Mouse (Mus musculus): ENCODE measurements around the gene Fance. TPM values are rescaled to one million over a fixed set of nuclear protein-coding genes. Genes with fewer than 3 reads are reported as not detected.
"Not testable (repeated sequence)": the region's sequence is repeated elsewhere in the genome, so short reads cannot be mapped to it uniquely, and the experiment has no call there.

Fance gene
- polyA plus RNA-seq, 1 experiment from 2014 or later, result 22.7 TPM

- peaks cover 13% of the 10 kb centered on the region for H3K36me3 ChIP-seq
- peak; percentile 15; the same call in 1 of the 2 replicates for ATAC-seq
- WGBS, result 1% methylated on average over 11 of the region's 11 CpGs
- peak overlapping the region; percentile 91 for H3K4me3 ChIP-seq (replicated peaks)
- H3K27ac ChIP-seq, result peak overlapping the region; percentile 96
- no peaks in the 10 kb centered on the region for H3K27me3 ChIP-seq (replicated peaks)
- no peaks in the 10 kb centered on the region for H3K9me3 ChIP-seq
- H3K4me1 ChIP-seq (replicated peaks), result peaks cover 9% of the 10 kb centered on the region
- peak overlapping the region; percentile 92 for H3K9ac ChIP-seq
- peak overlapping the region; percentile 78 for H3K4me2 ChIP-seq (replicated peaks)
These were observed 534 bp downstream of the Fance start for GRCm38 (mm10) chr17:28313880-28314225.

GRCm38 (mm10) chr17:28315611-28316160 is 2.4 kb downstream of the Fance start:
- H3K36me3 ChIP-seq, result peaks cover 19% of the 10 kb centered on the region

GRCm38 (mm10) chr17:28316476-28316875 is 3.2 kb downstream of the Fance start:
- WGBS, result 93% methylated on average over 9 of the region's 9 CpGs
- Histone ChIP-seq H3K27me3 (replicated peaks) (no peaks in the 10 kb centered on the region), H3K4me1 (replicated peaks) (peaks cover 9% of the 10 kb centered on the region), H3K9ac (no peak overlapping the region), H3K4me2 (replicated peaks) (no peak overlapping the region), H3K4me3 (replicated peaks) (no peak overlapping the region), H3K9me3 (no peaks in the 10 kb centered on the region), H3K27ac (no peak overlapping the region), H3K36me3 (peaks cover 19% of the 10 kb centered on the region)
- ATAC-seq, result no peak

More at GRCm38 (mm10) chr17:28315611-28316160, 2.4 kb downstream of the Fance start:
- no peak for ATAC-seq
- Histone ChIP-seq H3K9me3 (no peaks in the 10 kb centered on the region), H3K27ac (no peak overlapping the region), H3K4me2 (replicated peaks) (no peak overlapping the region), H3K9ac (no peak overlapping the region), H3K4me1 (replicated peaks) (peaks cover 9% of the 10 kb centered on the region), H3K27me3 (replicated peaks) (no peaks in the 10 kb centered on the region), H3K4me3 (replicated peaks) (no peak overlapping the region)
- WGBS, result 84% methylated on average over 20 of the region's 20 CpGs

- Histone ChIP-seq H3K9ac (no peak overlapping the region), H3K9me3 (no peaks in the 10 kb centered on the region), H3K4me2 (replicated peaks) (no peak overlapping the region), H3K27me3 (replicated peaks) (no peaks in the 10 kb centered on the region), H3K4me1 (replicated peaks) (peaks cover 9% of the 10 kb centered on the region), H3K36me3 (peaks cover 19% of the 10 kb centered on the region), H3K27ac (no peak overlapping the region), H3K4me3 (replicated peaks) (no peak overlapping the region)
- no peak for ATAC-seq
- 58% methylated on average over 8 of the region's 8 CpGs for WGBS
These were observed 3.8 kb downstream of the Fance start for GRCm38 (mm10) chr17:28317091-28317490.

GRCm38 (mm10) chr17:28317725-28318124 is 4.4 kb downstream of the Fance start:
- Histone ChIP-seq H3K27ac (no peak overlapping the region), H3K9me3 (no peaks in the 10 kb centered on the region), H3K4me2 (replicated peaks) (no peak overlapping the region), H3K9ac (no peak overlapping the region), H3K4me1 (replicated peaks) (peaks cover 9% of the 10 kb centered on the region), H3K4me3 (replicated peaks) (no peak overlapping the region), H3K27me3 (replicated peaks) (no peaks in the 10 kb centered on the region), H3K36me3 (peaks cover 23% of the 10 kb centered on the region)
- ATAC-seq, result no peak
- 84% methylated on average over 9 of the region's 9 CpGs for WGBS

- 91% methylated on average over 4 of the region's 4 CpGs for WGBS
- Histone ChIP-seq H3K36me3 (peaks cover 37% of the 10 kb centered on the region), H3K4me2 (replicated peaks) (no peak overlapping the region), H3K9me3 (no peaks in the 10 kb centered on the region), H3K9ac (no peak overlapping the region), H3K4me3 (replicated peaks) (no peak overlapping the region), H3K27ac (no peak overlapping the region), H3K4me1 (replicated peaks) (0 out of 2 replicates have a peak, but pooled peaks cover 7% of the 10 kb centered on the region), H3K27me3 (replicated peaks) (no peaks in the 10 kb centered on the region)
- ATAC-seq, result no peak
These were observed 8.4 kb downstream of the Fance start for GRCm38 (mm10) chr17:28321700-28322099.

GRCm38 (mm10) chr17:28323786-28324185 is 10.5 kb downstream of the Fance start:
- Histone ChIP-seq H3K4me3 (replicated peaks) (no peak overlapping the region), H3K36me3 (peaks cover 24% of the 10 kb centered on the region), H3K4me1 (replicated peaks) (peaks cover 21% of the 10 kb centered on the region), H3K27me3 (replicated peaks) (no peaks in the 10 kb centered on the region), H3K27ac (no peak overlapping the region), H3K9ac (no peak overlapping the region), H3K9me3 (no peaks in the 10 kb centered on the region), H3K4me2 (replicated peaks) (no peak overlapping the region)
- 85% methylated on average over 8 of the region's 8 CpGs for WGBS
- no peak for ATAC-seq

GRCm38 (mm10) chr17:28324416-28324815 is 11.1 kb downstream of the Fance start:
- 96% methylated on average over 7 of the region's 7 CpGs for WGBS
- H3K4me3 ChIP-seq (replicated peaks); H3K9ac ChIP-seq; H3K4me2 ChIP-seq (replicated peaks); H3K9me3 ChIP-seq; H3K27me3 ChIP-seq (replicated peaks); H3K27ac ChIP-seq; ATAC-seq: not testable (repeated sequence)
- Histone ChIP-seq H3K36me3 (peaks cover 24% of the 10 kb centered on the region), H3K4me1 (replicated peaks) (peaks cover 21% of the 10 kb centered on the region)

GRCm38 (mm10) chr17:28325751-28326150 is 12.4 kb downstream of the Fance start:
- WGBS, result 91% methylated on average over 8 of the region's 8 CpGs
- Histone ChIP-seq H3K4me2 (replicated peaks) (no peak overlapping the region), H3K4me3 (replicated peaks) (no peak overlapping the region), H3K9ac (no peak overlapping the region), H3K27me3 (replicated peaks) (no peaks in the 10 kb centered on the region), H3K36me3 (peaks cover 17% of the 10 kb centered on the region), H3K27ac (no peak overlapping the region), H3K9me3 (no peaks in the 10 kb centered on the region), H3K4me1 (replicated peaks) (peaks cover 24% of the 10 kb centered on the region)
- no peak for ATAC-seq

- peaks cover 17% of the 10 kb centered on the region for H3K36me3 ChIP-seq
- no peaks in the 10 kb centered on the region for H3K9me3 ChIP-seq
- H3K9ac ChIP-seq, result 0 out of 2 replicates have a peak overlapping the region, but pooled peaks have one; percentile 55
- peak overlapping the region; percentile 80; the same call in 1 of the 2 replicates for H3K4me2 ChIP-seq (replicated peaks)
- no peaks in the 10 kb centered on the region for H3K27me3 ChIP-seq (replicated peaks)
- H3K27ac ChIP-seq, result peak overlapping the region; percentile 96
- H3K4me1 ChIP-seq (replicated peaks), result peaks cover 24% of the 10 kb centered on the region
- no peak overlapping the region for H3K4me3 ChIP-seq (replicated peaks)
- 71% methylated on average over 3 of the region's 3 CpGs for WGBS
- no peak for ATAC-seq
These were observed 13.6 kb downstream of the Fance start for GRCm38 (mm10) chr17:28326951-28327350.

- ATAC-seq, result peak; percentile 51
- Histone ChIP-seq H3K9ac (peak overlapping the region; percentile 55), H3K4me2 (replicated peaks) (peak overlapping the region; percentile 80), H3K27me3 (replicated peaks) (no peaks in the 10 kb centered on the region), H3K4me1 (replicated peaks) (peaks cover 32% of the 10 kb centered on the region), H3K36me3 (peaks cover 13% of the 10 kb centered on the region), H3K9me3 (no peaks in the 10 kb centered on the region), H3K27ac (peak overlapping the region; percentile 96), H3K4me3 (replicated peaks) (peak overlapping the region; percentile 86)
- WGBS, result 4% methylated on average over 22 of the region's 22 CpGs
These were observed 14.5 kb downstream of the Fance start for GRCm38 (mm10) chr17:28327673-28328325.

- Histone ChIP-seq H3K27ac (peak within 1 kb of the TSS; percentile 96), H3K9me3 (no peaks in the 10 kb centered on the region), H3K4me2 (replicated peaks) (peak within 1 kb of the TSS; percentile 80), H3K36me3 (peaks cover 16% of the 10 kb centered on the region), H3K9ac (peak within 1 kb of the TSS; percentile 99), H3K4me1 (replicated peaks) (peaks cover 38% of the 10 kb centered on the region), H3K4me3 (replicated peaks) (peak within 1 kb of the TSS; percentile 86), H3K27me3 (replicated peaks) (no peaks in the 10 kb centered on the region)
- 0% methylated on average over 67 of the region's 67 CpGs for WGBS
- ATAC-seq, result peak; percentile 87
These were observed 15.1 kb downstream of the Fance start, which contains the start of gene Rpl10a for GRCm38 (mm10) chr17:28328366-28328928. Gene Rpl10a, plus strand, starts transcription at chr17:28328471.

Measured in intestine, embryonic 15.5 days (tissue).